Mouse (Mus musculus) lung, embryonic 16.5 days (tissue): ENCODE data around the gene Hist1h2bf. TPM values are rescaled to one million over a fixed set of nuclear protein-coding genes. Genes with fewer than 3 reads are reported as not detected.
A peak's percentile ranks its signal among the peaks of the same experiment; 100 is the strongest.

Source experiments
- ATAC-seq: fragments of 200-750 bp; cut with Nextera tagmentation; 2 replicates; pipeline ENCODE4 v1.8.0; 2017; ENCODE audit warnings: low read depth, mild to moderate bottlenecking, moderate library complexity
- H3K27ac ChIP-seq: fragments of 300-500 bp; sonication (generic); 2 replicates; pipeline ENCODE4 v1.5.1; 2014; ENCODE audit warnings: mild to moderate bottlenecking, control low read depth, low read length
- H3K27me3 ChIP-seq: fragments of 300-500 bp; sonication (generic); 2 replicates; pipeline ENCODE4 v1.6.1; 2014; ENCODE audit warnings: low read depth, low read length, mixed read lengths; ENCODE audit not compliant: control insufficient read depth, insufficient read depth
- H3K36me3 ChIP-seq: fragments of 300-500 bp; sonication (generic); 2 replicates; pipeline ENCODE4 v1.6.1; 2014; ENCODE audit warnings: low read length; ENCODE audit not compliant: control insufficient read depth, insufficient read depth
- H3K4me1 ChIP-seq: fragments of 300-500 bp; sonication (generic); replicated peaks from 2 replicates; pipeline ENCODE4 v1.6.1; 2014; ENCODE audit warnings: low read length, mixed read lengths; ENCODE audit not compliant: control insufficient read depth, insufficient read depth
- H3K4me2 ChIP-seq: fragments of 300-500 bp; sonication (generic); 2 replicates; pipeline ENCODE4 v1.6.1; 2014; ENCODE audit warnings: low read depth, low read length, control low read depth
- H3K4me3 ChIP-seq: fragments of 300-500 bp; sonication (generic); 2 replicates; pipeline ENCODE4 v1.5.1; 2014; ENCODE audit warnings: mild to moderate bottlenecking, low read length, control low read depth
- H3K9ac ChIP-seq: fragments of 300-500 bp; sonication (generic); 2 replicates; pipeline ENCODE4 v1.6.1; 2014; ENCODE audit warnings: low read length, control low read depth
- H3K9me3 ChIP-seq: fragments of 300-500 bp; sonication (generic); 2 replicates; pipeline ENCODE4 v1.6.1; 2016; ENCODE audit warnings: low read length; ENCODE audit not compliant: control insufficient read depth
- WGBS: fragments of 180-500 bp; shearing (Covaris S2); extraction: QIAGEN DNeasy Blood & Tissue Kit; methylation state at CpG from one replicate; pipeline ENCODE4 v1.1.7; 2014; 5-methylcytosine and 5-hydroxymethylcytosine counted together
- polyA plus RNA-seq: library from polyadenylated mRNA; unstranded; fragments of >200 nt; fragmentation: Nextera tagmentation; extraction: Ambion mirVana; gene quantifications from 2 replicates; pipeline ENCODE4 v1.2.1, GENCODE M21; 2015

Hist1h2bf gene
- polyA plus RNA-seq, 1 experiment from 2014 or later, result 4.8 TPM

- peak overlapping the region; percentile 58 for H3K4me2 ChIP-seq
- H3K27me3 ChIP-seq, result no peaks in the 10 kb centered on the region
- peaks cover 24% of the 10 kb centered on the region for H3K4me1 ChIP-seq
- peak overlapping the region; percentile 52 for H3K4me3 ChIP-seq
- H3K36me3 ChIP-seq, result no peaks in the 10 kb centered on the region
- ATAC-seq, result no peak
- peak overlapping the region; percentile 73 for H3K9ac ChIP-seq
- no peaks in the 10 kb centered on the region for H3K9me3 ChIP-seq
- peak overlapping the region; percentile 97 for H3K27ac ChIP-seq
- 16% methylated on average over 9 of the region's 9 CpGs for WGBS
These were observed 41.5 kb downstream of the Hist1h2bf start for GRCm38 (mm10) chr13:23532262-23533075.

- H3K4me3 ChIP-seq, result peak within 1 kb of the TSS; percentile 52
- peak within 1 kb of the TSS; percentile 97 for H3K27ac ChIP-seq
- peaks cover 15% of the 10 kb centered on the region for H3K4me1 ChIP-seq
- H3K9me3 ChIP-seq, result no peaks in the 10 kb centered on the region
- ATAC-seq, result peak; percentile 81
- no peaks in the 10 kb centered on the region for H3K36me3 ChIP-seq
- no peaks in the 10 kb centered on the region for H3K27me3 ChIP-seq
- H3K4me2 ChIP-seq, result peak within 1 kb of the TSS; percentile 58
- under 1% methylated on average over 54 of the region's 70 CpGs for WGBS
- H3K9ac ChIP-seq, result peak within 1 kb of the TSS; percentile 73
These were observed 42.8 kb downstream of the Hist1h2bf start, which contains the start of gene Hist1h4h for GRCm38 (mm10) chr13:23530901-23531875. Hist1h4h (plus strand) TSS chr13:23531050.

GRCm38 (mm10) chr13:23530181-23530900, 43.7 kb downstream of the Hist1h2bf start:
- ATAC-seq, result 0 out of 2 replicates have a peak, but pooled peaks have one; percentile 17
- under 1% methylated on average over 20 of the region's 20 CpGs for WGBS
- peak overlapping the region; percentile 58 for H3K4me2 ChIP-seq

GRCm38 (mm10) chr13:23529480-23530165, 44.4 kb downstream of the Hist1h2bf start:
- Histone ChIP-seq H3K27me3 (no peaks in the 10 kb centered on the region), H3K4me1 (peaks cover 18% of the 10 kb centered on the region), H3K27ac (peak overlapping the region; percentile 97; the same call in 1 of the 2 replicates), H3K9me3 (no peaks in the 10 kb centered on the region), H3K36me3 (no peaks in the 10 kb centered on the region), H3K9ac (peak overlapping the region; percentile 73), H3K4me2 (peak overlapping the region; percentile 58), H3K4me3 (peak overlapping the region; percentile 52)
- no peak for ATAC-seq
- 15% methylated on average over 2 of the region's 2 CpGs for WGBS

More at GRCm38 (mm10) chr13:23530181-23530900, 43.7 kb downstream of the Hist1h2bf start:
- H3K36me3 ChIP-seq, result no peaks in the 10 kb centered on the region
- H3K9ac ChIP-seq, result peak overlapping the region; percentile 73
- no peaks in the 10 kb centered on the region for H3K27me3 ChIP-seq
- H3K4me3 ChIP-seq, result peak overlapping the region; percentile 52
- peak overlapping the region; percentile 97 for H3K27ac ChIP-seq
- no peaks in the 10 kb centered on the region for H3K9me3 ChIP-seq
- H3K4me1 ChIP-seq, result peaks cover 18% of the 10 kb centered on the region

GRCm38 (mm10) chr13:23529005-23529404, 45.0 kb downstream of the Hist1h2bf start:
- 70% methylated on average over 5 of the region's 5 CpGs for WGBS

GRCm38 (mm10) chr13:23526312-23526711, 47.7 kb downstream of the Hist1h2bf start:
- Histone ChIP-seq H3K4me1 (peaks cover 12% of the 10 kb centered on the region; the same call in 1 of the 2 replicates), H3K36me3 (no peaks in the 10 kb centered on the region), H3K9ac (peak overlapping the region; percentile 64), H3K4me2 (peak overlapping the region; percentile 62), H3K9me3 (no peaks in the 10 kb centered on the region), H3K27ac (peak overlapping the region; percentile 57; the same call in 1 of the 2 replicates), H3K4me3 (peak overlapping the region; percentile 52), H3K27me3 (no peaks in the 10 kb centered on the region)
- under 1% methylated on average over 17 of the region's 17 CpGs for WGBS
- ATAC-seq, result peak; percentile 42; the same call in 1 of the 2 replicates

More at GRCm38 (mm10) chr13:23529005-23529404, 45.0 kb downstream of the Hist1h2bf start:
- Histone ChIP-seq H3K4me3 (no peak overlapping the region), H3K9me3 (no peaks in the 10 kb centered on the region), H3K27me3 (no peaks in the 10 kb centered on the region), H3K27ac (no peak overlapping the region), H3K4me1 (peaks cover 18% of the 10 kb centered on the region), H3K36me3 (no peaks in the 10 kb centered on the region), H3K4me2 (no peak overlapping the region), H3K9ac (no peak overlapping the region)
- no peak for ATAC-seq

GRCm38 (mm10) chr13:23525901-23526300, 48.1 kb downstream of the Hist1h2bf start:
- peak overlapping the region; percentile 52 for H3K4me3 ChIP-seq
- peak overlapping the region; percentile 21 for H3K9ac ChIP-seq
- ATAC-seq, result no peak
- H3K4me2 ChIP-seq, result peak overlapping the region; percentile 62
- under 1% methylated on average over 10 of the region's 10 CpGs for whole genome bisulfite sequencing
- no peak overlapping the region for H3K27ac ChIP-seq
- no peaks in the 10 kb centered on the region for H3K27me3 ChIP-seq
- peaks cover 12% of the 10 kb centered on the region; the same call in 1 of the 2 replicates for H3K4me1 ChIP-seq
- H3K36me3 ChIP-seq, result no peaks in the 10 kb centered on the region
- no peaks in the 10 kb centered on the region for H3K9me3 ChIP-seq

- no peaks in the 10 kb centered on the region for H3K27me3 ChIP-seq
- peaks cover 12% of the 10 kb centered on the region; the same call in 1 of the 2 replicates for H3K4me1 ChIP-seq
- no peak overlapping the region for H3K4me3 ChIP-seq
- ATAC-seq, result peak; percentile 21; the same call in 1 of the 2 replicates
- H3K36me3 ChIP-seq, result no peaks in the 10 kb centered on the region
- 6% methylated on average over 5 of the region's 5 CpGs for WGBS
- H3K27ac ChIP-seq, result no peak overlapping the region
- H3K9ac ChIP-seq, result no peak overlapping the region
- no peaks in the 10 kb centered on the region for H3K9me3 ChIP-seq
- H3K4me2 ChIP-seq, result no peak overlapping the region
These were observed 49.3 kb downstream of the Hist1h2bf start for GRCm38 (mm10) chr13:23524654-23525053.
